Mouse (Mus musculus): ENCODE data around the gene Fzr1.

GRCm38 (mm10) chr10:81334324-81334723 is 44.0 kb downstream of the Fzr1 start:
- no peak for TF ChIP-seq POLR2A (IDR thresholded peaks at IDR 0.05; ENCODE audit: borderline replicate concordance, insufficient read depth, low read length)
- TF ChIP-seq CTCF (IDR thresholded peaks at IDR 0.05; ENCODE audit: borderline replicate concordance, insufficient read depth, low read depth, low read length) = no peak

All from cerebellum, adult 2 months (tissue).